Mouse (Mus musculus) testis, adult 2 months (tissue): ENCODE measurements around the gene Mpi.

Source experiments
- CTCF ChIP-seq: fragments of 200-500 bp; IDR thresholded peaks from 2 replicates; pipeline ENCODE4 v1.5.1; 2012; ENCODE audit warnings: low read depth, mild to moderate bottlenecking, inconsistent platforms, low read length, moderate library complexity; ENCODE audit not compliant: control insufficient read depth, insufficient read depth, insufficient replicate concordance
- POLR2A ChIP-seq: fragments of 200-500 bp; IDR thresholded peaks from 2 replicates; pipeline ENCODE4 v1.6.1; 2012; ENCODE audit warnings: low read depth, mild to moderate bottlenecking, inconsistent platforms, low read length, moderate library complexity; ENCODE audit not compliant: control insufficient read depth

- TF ChIP-seq CTCF (no peak), POLR2A (no peak)
These were observed 30.3 kb downstream of the Mpi start for GRCm38 (mm10) chr9:57522114-57522860.
